Mouse (Mus musculus): ENCODE data around the gene Mettl27. TPM values are rescaled to one million over a fixed set of nuclear protein-coding genes. Genes with fewer than 3 reads are reported as not detected.
"Not testable (repeated sequence)": the region's sequence is repeated elsewhere in the genome, so short reads cannot be mapped to it uniquely, and the experiment has no call there.

The Mettl27 gene
- total RNA-seq, 2 experiments from 2014 or later = 4.9 to 6.2 TPM

- peak; percentile 48 for DNase-seq
- intact Hi-C loops (cut with DNase I; ENCODE audit: low total_unique reads) = no loop called here
Observed at GRCm38 (mm10) chr5:134918071-134918832, 13.9 kb upstream of the Mettl27 start.

- no peak for DNase-seq
- intact Hi-C loops (cut with DNase I; ENCODE audit: low total_unique reads) = no loop called here
Observed at GRCm38 (mm10) chr5:134919097-134919496, 13.1 kb upstream of the Mettl27 start.

GRCm38 (mm10) chr5:134920106-134920687 is 12.0 kb upstream of the Mettl27 start:
- intact Hi-C loops (cut with DNase I; ENCODE audit: low total_unique reads) = loop anchor here (10.0 kb wide), 1 partner anchor 835 kb away; no protein-coding TSS in a partner anchor
- DNase-seq = no peak

GRCm38 (mm10) chr5:134921106-134921505 is 11.1 kb upstream of the Mettl27 start:
- intact Hi-C loops (cut with DNase I; ENCODE audit: low total_unique reads) = loop anchor here (10.0 kb wide), 1 partner anchor 836 kb away; no protein-coding TSS in a partner anchor
- no peak for DNase-seq

- DNase-seq = no peak
- intact Hi-C loops (cut with DNase I; ENCODE audit: low total_unique reads) = loop anchor here (10.0 kb wide), 1 partner anchor 838 kb away; no protein-coding TSS in a partner anchor
Observed at GRCm38 (mm10) chr5:134923141-134923540, 9.0 kb upstream of the Mettl27 start.

- intact Hi-C loops (cut with DNase I; ENCODE audit: low total_unique reads) = loop anchor here (5.0 to 10.0 kb wide), 2 partner anchors 36 to 842 kb away; no protein-coding TSS in a partner anchor
- no peak for DNase-seq
Observed at GRCm38 (mm10) chr5:134926726-134927125, 5.4 kb upstream of the Mettl27 start.

GRCm38 (mm10) chr5:134929988-134930387 is 2.2 kb upstream of the Mettl27 start:
- intact Hi-C loops (cut with DNase I; ENCODE audit: low total_unique reads) = loop anchor here (5.0 to 10.0 kb wide), 2 partner anchors 32 to 845 kb away; no protein-coding TSS in a partner anchor
- DNase-seq = no peak

- intact Hi-C loops (cut with DNase I; ENCODE audit: low total_unique reads) = no loop called here
- DNase-seq = peak; percentile 56
Observed at GRCm38 (mm10) chr5:134932903-134933276, 722 bp downstream of the Mettl27 start.

- DNase-seq = no peak
- intact Hi-C loops (cut with DNase I; ENCODE audit: low total_unique reads) = no loop called here
Observed at GRCm38 (mm10) chr5:134933281-134933680, 1.1 kb downstream of the Mettl27 start.

- intact Hi-C loops (cut with DNase I; ENCODE audit: low total_unique reads); DNase-seq: not testable (repeated sequence)
Observed at GRCm38 (mm10) chr5:134933686-134934085, 1.5 kb downstream of the Mettl27 start.

- DNase-seq = no peak
- intact Hi-C loops (cut with DNase I; ENCODE audit: low total_unique reads) = no loop called here
Observed at GRCm38 (mm10) chr5:134934666-134935065, 2.5 kb downstream of the Mettl27 start.

- no peak for DNase-seq
- intact Hi-C loops (cut with DNase I; ENCODE audit: low total_unique reads) = no loop called here
Observed at GRCm38 (mm10) chr5:134936051-134936450, 3.9 kb downstream of the Mettl27 start.

- DNase-seq = no peak
- intact Hi-C loops (cut with DNase I; ENCODE audit: low total_unique reads) = no loop called here
Observed at GRCm38 (mm10) chr5:134936626-134937185, 4.5 kb downstream of the Mettl27 start.

GRCm38 (mm10) chr5:134939069-134939468 is 6.9 kb downstream of the Mettl27 start:
- intact Hi-C loops (cut with DNase I; ENCODE audit: low total_unique reads) = no loop called here
- DNase-seq = no peak

GRCm38 (mm10) chr5:134939554-134939953 is 7.4 kb downstream of the Mettl27 start:
- DNase-seq; intact Hi-C loops (cut with DNase I; ENCODE audit: low total_unique reads): not testable (repeated sequence)

GRCm38 (mm10) chr5:134941472-134942209 is 9.5 kb downstream of the Mettl27 start:
- intact Hi-C loops (cut with DNase I; ENCODE audit: low total_unique reads) = no loop called here

GRCm38 (mm10) chr5:134942740-134943139 is 10.6 kb downstream of the Mettl27 start:
- DNase-seq = no peak
- intact Hi-C loops (cut with DNase I; ENCODE audit: low total_unique reads) = no loop called here

More at GRCm38 (mm10) chr5:134941472-134942209, 9.5 kb downstream of the Mettl27 start:
- DNase-seq = no peak

- intact Hi-C loops (cut with DNase I; ENCODE audit: low total_unique reads) = no loop called here
- no peak for DNase-seq
Observed at GRCm38 (mm10) chr5:134944179-134944578, 12.0 kb downstream of the Mettl27 start.

GRCm38 (mm10) chr5:134945266-134945959 is 13.2 kb downstream of the Mettl27 start:
- no peak for DNase-seq
- intact Hi-C loops (cut with DNase I; ENCODE audit: low total_unique reads) = no loop called here
